In the genomic region with DNA sequence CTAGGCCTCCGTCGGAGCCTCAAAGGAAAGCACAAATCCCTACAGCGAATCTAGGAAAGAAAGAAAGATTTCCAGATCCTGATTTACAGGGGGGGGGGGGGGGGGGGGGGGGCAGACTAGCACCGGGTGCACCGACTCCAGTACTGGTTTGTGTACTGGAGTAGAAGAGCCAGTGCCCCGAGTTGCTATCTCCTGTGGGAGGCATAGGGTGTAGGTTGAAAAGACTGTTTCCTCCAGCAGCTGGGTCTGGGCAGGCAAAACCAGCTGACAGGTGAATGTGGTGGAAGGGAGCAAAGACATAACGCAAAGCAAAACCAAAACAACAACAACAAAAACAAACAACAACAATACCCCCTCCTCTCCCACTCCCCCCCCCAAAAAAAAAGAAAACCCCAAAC, we compare ENCODE assay signal across 8 mouse cellular contexts. TPM values are rescaled to one million over a fixed set of nuclear protein-coding genes. Genes with fewer than 3 reads are reported as not detected.
DNase-seq lines count a peak whose midpoint lies in the region; ATAC-seq and TF ChIP-seq lines count a peak whose summit lies in the region.

No protein-coding gene starts in this region.

- ATAC-seq in intestine, embryonic 14.5 days (replicated peaks; ENCODE audit: low FRiP score, low TSS enrichment, low read depth): 0 out of 2 replicates have a peak, but pooled peaks have one; percentile 14
- ATAC-seq in neural tube, embryonic 12.5 days (ENCODE audit: low FRiP score, low read depth): peak; percentile 41; the same call in 1 of the 2 replicates

- TF ChIP-seq CTCF in kidney, adult 2 months (conservative IDR thresholded peaks at IDR 0.05; ENCODE audit: insufficient read depth, insufficient read length, low read depth, low read length): no peak
- no peak for TF ChIP-seq CTCF in cortical plate, adult 2 months (IDR thresholded peaks at IDR 0.05; ENCODE audit: extremely low read depth, insufficient read depth, low read length)

- no peaks in the 10 kb centered on the region for H3K4me1 ChIP-seq in kidney, adult 2 months (ENCODE audit: control insufficient read depth, insufficient read depth, low read length)
- H3K4me1 ChIP-seq in cortical plate, adult 2 months (ENCODE audit: control insufficient read depth, insufficient read depth, low read length): no peaks in the 10 kb centered on the region; the same call in none of the 2 replicates
- H3K4me1 ChIP-seq in intestine, embryonic 14.5 days (replicated peaks; ENCODE audit: control insufficient read depth, insufficient read depth, low read length): 0 out of 2 replicates have a peak, but pooled peaks cover 2% of the 10 kb centered on the region
- peaks cover 18% of the 10 kb centered on the region for H3K4me1 ChIP-seq in neural tube, embryonic 12.5 days

- TF ChIP-seq POLR2A in kidney, adult 2 months (IDR thresholded peaks at IDR 0.05; ENCODE audit: low read depth, low read length): no peak
- no peak for TF ChIP-seq POLR2A in cortical plate, adult 2 months (IDR thresholded peaks at IDR 0.05; ENCODE audit: extremely low read depth, insufficient read depth, low read length)

- H3K4me2 ChIP-seq in intestine, embryonic 14.5 days (ENCODE audit: low read length): peak overlapping the region; percentile 73
- H3K4me2 ChIP-seq in neural tube, embryonic 12.5 days (replicated peaks): peak overlapping the region; percentile 97

- 0 out of 2 replicates have a peak overlapping the region, but pooled peaks have one; percentile 15 for H3K4me3 ChIP-seq in kidney, adult 2 months (ENCODE audit: insufficient read depth, low read depth, low read length)
- peak overlapping the region; percentile 96 for H3K4me3 ChIP-seq in cortical plate, adult 2 months (ENCODE audit: insufficient read depth, low read length)
- peak overlapping the region; percentile 76 for H3K4me3 ChIP-seq in intestine, embryonic 14.5 days (ENCODE audit: low read depth, low read length)
- H3K4me3 ChIP-seq in neural tube, embryonic 12.5 days: peak overlapping the region; percentile 56

- H3K36me3 ChIP-seq in kidney, adult 2 months (ENCODE audit: control insufficient read depth, insufficient read depth, low read length): no peaks in the 10 kb centered on the region
- no peaks in the 10 kb centered on the region for H3K36me3 ChIP-seq in intestine, embryonic 14.5 days (ENCODE audit: control insufficient read depth, insufficient read depth, low read length)
- H3K36me3 ChIP-seq in neural tube, embryonic 12.5 days: no peaks in the 10 kb centered on the region

- peak overlapping the region; percentile 57 for H3K9ac ChIP-seq in intestine, embryonic 14.5 days (ENCODE audit: low read length)
- H3K9ac ChIP-seq in neural tube, embryonic 12.5 days: no peak overlapping the region

- H3K27ac ChIP-seq in kidney, adult 2 months (ENCODE audit: insufficient read depth, low read depth, low read length): no peak overlapping the region
- H3K27ac ChIP-seq in cortical plate, adult 2 months (ENCODE audit: insufficient read depth, low read length): no peak overlapping the region
- peak overlapping the region; percentile 47 for H3K27ac ChIP-seq in intestine, embryonic 14.5 days (ENCODE audit: low read depth)
- no peak overlapping the region for H3K27ac ChIP-seq in neural tube, embryonic 12.5 days

- H3K9me3 ChIP-seq in intestine, embryonic 14.5 days (ENCODE audit: control insufficient read depth, low read length): no peaks in the 10 kb centered on the region
- no peaks in the 10 kb centered on the region for H3K9me3 ChIP-seq in neural tube, embryonic 12.5 days

- 1% methylated on average over 7 of the region's 7 CpGs for WGBS in kidney, adult 2 months
- WGBS in intestine, embryonic 14.5 days: 0% methylated on average over 7 of the region's 7 CpGs
- 0% methylated on average over 7 of the region's 7 CpGs for WGBS in neural tube, embryonic 12.5 days

- no peak for DNase-seq in kidney, adult 2 months
- no peak for DNase-seq in kidney, adult 18-20 months
- no peak for DNase-seq in intestine, embryonic 14.5 days (ENCODE audit: low spot score)
- DNase-seq in MN1 (ENCODE audit: low spot score): no peak
- DNase-seq in frontal cortex, postnatal 36 days (ENCODE audit: low spot score in 2 of 2): no peak
- DNase-seq in cerebellum, adult 11-12 months: no peak

- no peaks in the 10 kb centered on the region; the same call in 1 of the 2 replicates for H3K27me3 ChIP-seq in kidney, adult 2 months (replicated peaks; ENCODE audit: control insufficient read depth, insufficient read depth, low read length)
- peaks cover 8% of the 10 kb centered on the region for H3K27me3 ChIP-seq in intestine, embryonic 14.5 days (replicated peaks; ENCODE audit: control insufficient read depth, insufficient read depth, low read length)
- peaks cover 34% of the 10 kb centered on the region for H3K27me3 ChIP-seq in neural tube, embryonic 12.5 days (replicated peaks)

RNA-seq across cellular contexts. Expression of gene Rspo3, which starts 0.8 kb away (rescaled TPM):
- 0.43 and 0.59 TPM in 2 replicates for polyA plus RNA-seq in kidney, adult 2 months (2012; rRNA removed)
- polyA plus RNA-seq in cortical plate, adult 2 months (2012; rRNA removed): 6.1 and 6.9 TPM in 2 replicates
- polyA plus RNA-seq in intestine, embryonic 14.5 days (2014; fragmentation: Nextera tagmentation; extraction: Ambion mirVana): 20.6 and 27.5 TPM in 2 replicates
- polyA plus RNA-seq in neural tube, embryonic 12.5 days (2016; fragmentation: Nextera tagmentation; extraction: Ambion mirVana): 4.4 and 4.7 TPM in 2 replicates

Comparison
In these comparisons a context has a peak if more than half of its experiments do, and no peak if none do; other contexts are left out.
1. H3K4me3 ChIP-seq: peak in every context shown above with its lines; median percentile 96 in cortical plate, adult 2 months; 76 in intestine, embryonic 14.5 days; 56 in neural tube, embryonic 12.5 days; 15 in kidney, adult 2 months.